Mouse (Mus musculus): ENCODE results near the gene Uts2r. TPM values are rescaled to one million over a fixed set of nuclear protein-coding genes. Genes with fewer than 3 reads are reported as not detected.
A peak's percentile ranks its signal among the peaks of the same experiment; 100 is the strongest.

Gene Uts2r
- polyA plus RNA-seq, 1 experiment from 2014 or later, result 0.12 TPM

GRCm38 (mm10) chr11:121176285-121177270 is 16.5 kb downstream of the Uts2r start:
- WGBS, result 59% methylated on average over 12 of the region's 12 CpGs
- peak; percentile 64 for DNase-seq (ENCODE audit: low spot score)

DNA sequence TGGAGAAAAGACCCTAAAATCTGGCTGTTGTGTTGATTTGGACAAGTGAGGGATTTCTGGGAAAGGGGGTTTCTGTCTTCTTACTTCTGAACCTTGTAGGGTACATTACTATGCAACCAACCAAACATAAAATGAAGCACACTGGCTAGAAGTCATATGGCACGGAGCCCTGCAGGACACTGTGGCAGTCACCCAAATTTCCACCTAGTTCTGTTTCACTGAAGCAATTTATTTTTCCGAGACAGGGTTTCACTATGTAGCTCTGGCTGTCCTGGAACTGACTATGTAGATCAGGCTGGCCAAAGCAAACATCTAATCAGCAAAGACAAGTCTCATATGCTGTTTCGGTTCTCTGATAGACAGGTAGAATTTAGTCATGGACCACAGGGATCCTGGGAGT is 29.6 kb downstream of the Uts2r start:
- H3K4me3 ChIP-seq, result no peak overlapping the region
- H3K36me3 ChIP-seq, result 0 out of 2 replicates have a peak, but pooled peaks cover 6% of the 10 kb centered on the region
- H3K27ac ChIP-seq, result no peak overlapping the region
- DNase-seq (ENCODE audit: low spot score), result no peak
- no peaks in the 10 kb centered on the region for H3K4me1 ChIP-seq (replicated peaks)
- no peaks in the 10 kb centered on the region for H3K27me3 ChIP-seq (ENCODE audit: insufficient read depth, poor library complexity, severe bottlenecking)
- H3K9me3 ChIP-seq, result no peaks in the 10 kb centered on the region
- 90% methylated on average over 3 of the region's 3 CpGs for WGBS

More at GRCm38 (mm10) chr11:121176285-121177270, 16.5 kb downstream of the Uts2r start:
- Histone ChIP-seq H3K9me3 (no peaks in the 10 kb centered on the region), H3K4me3 (0 out of 2 replicates have a peak overlapping the region, but pooled peaks have one; percentile 5), H3K27ac (peak overlapping the region; percentile 66), H3K4me1 (replicated peaks) (peaks cover 37% of the 10 kb centered on the region), H3K27me3 (ENCODE audit: insufficient read depth, poor library complexity, severe bottlenecking) (no peaks in the 10 kb centered on the region), H3K36me3 (peaks cover 6% of the 10 kb centered on the region)

- WGBS, result 84% methylated on average over 2 of the region's 2 CpGs
- Histone ChIP-seq H3K4me3 (no peak overlapping the region), H3K27ac (no peak overlapping the region), H3K27me3 (ENCODE audit: insufficient read depth, poor library complexity, severe bottlenecking) (no peaks in the 10 kb centered on the region), H3K36me3 (no peaks in the 10 kb centered on the region), H3K4me1 (replicated peaks) (no peaks in the 10 kb centered on the region), H3K9me3 (no peaks in the 10 kb centered on the region)
- no peak for DNase-seq (ENCODE audit: low spot score)
Measured at GRCm38 (mm10) chr11:121192742-121193141, 32.7 kb downstream of the Uts2r start.

DNA sequence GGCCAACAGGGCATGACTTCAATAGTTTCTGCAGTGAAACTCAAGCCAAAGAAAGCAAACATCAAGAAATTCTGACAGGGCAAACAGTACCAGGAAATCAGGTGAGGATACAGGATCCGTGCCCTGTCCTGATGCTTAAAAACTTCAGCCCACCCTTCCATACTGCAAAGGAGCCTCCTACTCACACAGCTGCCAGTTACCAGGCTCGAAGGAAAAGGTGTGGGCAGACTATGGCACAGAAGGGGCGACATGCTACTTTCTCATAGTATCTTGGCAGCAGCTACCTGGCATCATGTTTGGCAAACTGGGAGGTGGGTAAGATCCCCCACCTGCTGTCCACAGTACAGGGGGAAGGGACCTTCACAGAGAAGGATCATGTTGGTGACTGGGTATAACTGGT is 33.3 kb downstream of the Uts2r start:
- no peak for DNase-seq (ENCODE audit: low spot score)
- no peak overlapping the region for H3K4me3 ChIP-seq
- no peaks in the 10 kb centered on the region for H3K4me1 ChIP-seq (replicated peaks)
- H3K27ac ChIP-seq, result no peak overlapping the region
- no peaks in the 10 kb centered on the region for H3K27me3 ChIP-seq (ENCODE audit: insufficient read depth, poor library complexity, severe bottlenecking)
- H3K9me3 ChIP-seq, result no peaks in the 10 kb centered on the region
- H3K36me3 ChIP-seq, result no peaks in the 10 kb centered on the region
- WGBS, result 83% methylated on average over 3 of the region's 3 CpGs

DNA sequence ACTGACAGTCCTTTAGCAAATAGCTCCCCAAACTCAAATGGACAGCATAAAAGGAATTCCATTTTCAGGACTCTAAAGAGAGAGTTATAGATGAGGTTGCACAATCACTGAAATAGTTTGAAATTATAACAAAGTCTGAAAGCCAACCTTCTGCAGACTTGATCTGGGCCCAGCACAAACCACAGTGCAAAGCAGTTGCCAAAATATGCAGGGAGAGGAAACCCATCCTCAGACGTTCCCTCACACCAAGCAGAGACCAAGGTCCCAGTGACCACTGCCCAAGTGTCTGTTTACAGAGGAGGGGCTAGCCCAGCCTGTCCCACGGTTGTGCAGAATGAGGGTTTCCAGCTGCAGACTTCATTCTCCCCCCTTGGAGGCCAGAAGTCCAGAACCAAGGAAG is 38.6 kb downstream of the Uts2r start:
- 50% methylated on average over 2 of the region's 2 CpGs for WGBS
- no peaks in the 10 kb centered on the region for H3K36me3 ChIP-seq
- no peaks in the 10 kb centered on the region for H3K9me3 ChIP-seq
- peaks cover 2% of the 10 kb centered on the region for H3K4me1 ChIP-seq (replicated peaks)
- no peak for DNase-seq (ENCODE audit: low spot score)
- no peak overlapping the region for H3K4me3 ChIP-seq
- no peaks in the 10 kb centered on the region for H3K27me3 ChIP-seq (ENCODE audit: insufficient read depth, poor library complexity, severe bottlenecking)
- no peak overlapping the region for H3K27ac ChIP-seq

DNA sequence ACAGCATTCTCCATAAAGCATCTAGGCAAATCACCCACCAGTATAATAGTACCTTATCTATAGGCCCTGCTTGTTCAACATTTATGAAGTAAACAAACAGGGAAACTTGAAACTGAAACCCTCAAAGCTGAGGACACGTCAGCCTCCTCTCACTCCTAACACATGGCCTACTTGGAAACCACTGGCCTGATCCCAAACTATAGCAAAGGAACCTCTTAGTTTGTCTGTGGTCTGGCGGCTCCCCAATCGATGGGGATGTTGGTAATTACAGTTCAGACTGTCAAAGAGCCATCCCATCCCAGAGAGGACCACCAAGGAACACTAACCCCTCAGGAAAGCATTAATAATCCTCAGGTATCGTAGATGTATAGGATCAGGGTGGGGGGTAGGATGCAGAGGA is 39.8 kb downstream of the Uts2r start:
- Histone ChIP-seq H3K27me3 (ENCODE audit: insufficient read depth, poor library complexity, severe bottlenecking) (no peaks in the 10 kb centered on the region), H3K9me3 (no peaks in the 10 kb centered on the region), H3K36me3 (no peaks in the 10 kb centered on the region), H3K4me1 (replicated peaks) (peaks cover 12% of the 10 kb centered on the region), H3K4me3 (no peak overlapping the region), H3K27ac (no peak overlapping the region)
- no peak for DNase-seq (ENCODE audit: low spot score)
- 85% methylated on average over 4 of the region's 4 CpGs for WGBS

- H3K4me3 ChIP-seq, result no peak overlapping the region
- WGBS, result 93% methylated on average over 6 of the region's 6 CpGs
- H3K36me3 ChIP-seq, result no peaks in the 10 kb centered on the region
- H3K27me3 ChIP-seq (ENCODE audit: insufficient read depth, poor library complexity, severe bottlenecking), result no peaks in the 10 kb centered on the region
- no peak overlapping the region for H3K27ac ChIP-seq
- DNase-seq (ENCODE audit: low spot score), result no peak
- H3K4me1 ChIP-seq (replicated peaks), result peaks cover 18% of the 10 kb centered on the region
- H3K9me3 ChIP-seq, result no peaks in the 10 kb centered on the region
Measured at GRCm38 (mm10) chr11:121200781-121201180, 40.7 kb downstream of the Uts2r start.

DNA sequence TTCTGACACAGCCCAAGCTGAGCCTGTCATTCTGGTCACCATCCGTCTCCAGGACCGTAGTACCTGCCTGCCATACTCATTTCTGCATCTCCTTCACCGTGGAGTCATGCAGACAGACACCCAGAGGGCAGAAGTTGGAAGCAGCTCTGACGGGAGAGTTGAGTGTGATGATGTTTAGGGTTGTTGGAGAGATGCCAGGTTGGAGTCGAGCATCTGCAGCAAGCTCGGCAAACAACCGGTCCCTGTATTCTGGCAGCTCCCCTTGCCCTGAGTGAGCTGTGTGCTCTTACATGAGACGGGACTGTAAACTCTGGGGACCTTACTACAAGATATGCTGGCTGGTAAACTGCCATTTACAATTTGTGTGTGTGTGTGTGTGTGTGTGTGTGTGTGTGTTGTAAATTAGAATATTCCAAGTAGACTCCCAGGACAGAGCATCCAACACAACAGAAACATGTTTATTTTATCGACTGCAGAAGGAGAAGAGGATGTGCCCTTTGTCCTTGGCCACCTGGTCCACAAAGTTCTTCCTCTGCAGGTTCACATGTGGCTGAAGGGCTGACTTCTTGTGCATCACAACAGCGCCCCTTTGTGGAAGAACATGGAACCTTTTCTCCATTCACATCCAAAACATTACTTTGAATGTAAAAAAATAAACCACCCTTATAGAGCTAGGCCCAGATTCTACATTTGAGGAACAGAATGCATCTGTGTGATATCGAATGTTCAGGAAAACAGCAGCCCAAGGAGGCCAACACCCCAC is 41.5 kb downstream of the Uts2r start:
- Histone ChIP-seq H3K36me3 (no peaks in the 10 kb centered on the region), H3K4me1 (replicated peaks) (peaks cover 18% of the 10 kb centered on the region), H3K9me3 (no peaks in the 10 kb centered on the region), H3K4me3 (no peak overlapping the region), H3K27me3 (ENCODE audit: insufficient read depth, poor library complexity, severe bottlenecking) (no peaks in the 10 kb centered on the region), H3K27ac (no peak overlapping the region)
- DNase-seq (ENCODE audit: low spot score), result no peak
- 69% methylated on average over 11 of the region's 11 CpGs for WGBS

DNA sequence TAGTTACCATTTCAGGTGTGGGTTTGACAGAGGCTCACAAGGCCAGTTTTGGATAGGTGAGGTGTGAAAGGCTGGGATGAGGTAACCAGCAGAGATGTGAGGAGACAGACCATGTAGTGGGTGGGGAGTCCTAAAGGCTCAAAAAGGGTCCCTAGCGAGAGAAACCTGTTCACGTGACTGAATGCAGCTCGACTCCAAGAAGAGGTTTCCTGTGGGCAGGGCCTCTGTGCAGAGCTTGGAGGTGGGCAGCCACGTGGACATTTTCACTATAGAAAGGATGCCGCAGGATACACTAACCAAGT is 43.7 kb downstream of the Uts2r start:
- 0% methylated on average over 5 of the region's 5 CpGs for WGBS
- H3K36me3 ChIP-seq, result peaks cover 16% of the 10 kb centered on the region
- no peak for DNase-seq (ENCODE audit: low spot score)
- H3K4me1 ChIP-seq (replicated peaks), result peaks cover 18% of the 10 kb centered on the region
- no peaks in the 10 kb centered on the region for H3K27me3 ChIP-seq (ENCODE audit: insufficient read depth, poor library complexity, severe bottlenecking)
- H3K9me3 ChIP-seq, result no peaks in the 10 kb centered on the region
- H3K4me3 ChIP-seq, result peak overlapping the region; percentile 84
- peak overlapping the region; percentile 95; the same call in 1 of the 2 replicates for H3K27ac ChIP-seq

DNA sequence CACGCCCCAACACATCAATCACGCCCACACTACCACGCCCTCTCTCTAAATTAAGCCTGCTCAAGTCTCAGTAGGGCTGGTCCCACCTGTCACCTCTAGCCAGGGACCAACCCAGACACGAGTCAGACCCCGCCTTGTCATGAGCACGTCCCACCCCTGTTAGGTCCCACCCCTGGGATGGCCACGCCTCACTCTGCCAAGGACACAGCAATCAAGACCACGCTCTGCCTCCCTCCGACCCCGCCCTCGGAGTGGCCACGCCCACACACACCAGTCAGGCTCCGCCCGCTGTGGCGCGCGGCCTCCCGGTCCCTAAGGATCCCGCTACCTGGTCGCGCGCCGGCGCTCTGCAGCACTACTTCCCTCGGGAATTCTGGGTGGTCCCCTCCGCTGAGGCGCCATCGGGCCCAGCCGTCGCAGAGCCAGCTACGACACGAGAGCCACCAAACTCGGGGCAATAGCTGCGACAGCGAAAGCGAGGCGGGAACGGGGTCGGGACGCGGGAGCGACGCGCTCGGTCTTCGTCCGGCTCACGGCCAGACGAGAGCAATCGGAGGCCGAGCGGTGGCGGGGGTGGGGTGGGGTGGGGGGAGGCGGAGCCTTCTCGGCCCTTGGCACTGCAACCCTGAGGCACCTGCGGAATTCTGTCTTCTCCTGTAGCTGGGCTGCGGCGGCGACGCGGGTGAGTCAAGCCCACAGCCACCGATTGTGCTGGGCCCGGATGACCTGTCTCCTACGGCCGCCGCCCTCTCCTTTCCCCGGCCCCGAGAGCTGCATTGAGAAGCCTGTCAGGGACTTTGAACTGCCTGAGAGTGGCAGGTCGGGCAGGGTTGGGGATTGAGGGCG is 44.3 kb downstream of the Uts2r start, which contains the start of the genes Hexdc and Ogfod3:
TSS of gene Hexdc (plus strand) at position 273 of the 846 bp plus-strand sequence.
TSS of gene Ogfod3 (minus strand) at position 551 of the 846 bp plus-strand sequence.
- peaks cover 20% of the 10 kb centered on the region for H3K36me3 ChIP-seq
- peak; percentile 97 for DNase-seq (ENCODE audit: low spot score)
- under 1% methylated on average over 70 of the region's 70 CpGs for WGBS

More for the DNA sequence above, 44.3 kb downstream of the Uts2r start, which contains the start of the genes Hexdc and Ogfod3:
- no peaks in the 10 kb centered on the region for H3K9me3 ChIP-seq
- peak within 1 kb of the TSS; percentile 84 for H3K4me3 ChIP-seq
- no peaks in the 10 kb centered on the region for H3K27me3 ChIP-seq (ENCODE audit: insufficient read depth, poor library complexity, severe bottlenecking)
- H3K27ac ChIP-seq, result peak within 1 kb of the TSS; percentile 95
- peaks cover 18% of the 10 kb centered on the region for H3K4me1 ChIP-seq (replicated peaks)

All from hindbrain, embryonic 10.5 days (tissue).